Mouse (Mus musculus): Measurements from ENCODE around the gene Duox2. TPM values are rescaled to one million over a fixed set of nuclear protein-coding genes. Genes with fewer than 3 reads are reported as not detected.
"Not testable (repeated sequence)": the region's sequence is repeated elsewhere in the genome, so short reads cannot be mapped to it uniquely, and the experiment has no call there.

The Duox2 gene
- polyA plus RNA-seq, 2 experiments, result 0.08 to 0.16 TPM

- WGBS, result 57% methylated on average over 3 of the region's 3 CpGs
- no peaks in the 10 kb centered on the region for H3K27me3 ChIP-seq (ENCODE audit: control insufficient read depth, insufficient read depth, low read length)
- H3K36me3 ChIP-seq (ENCODE audit: control insufficient read depth, insufficient read depth, low read length), result no peaks in the 10 kb centered on the region
- H3K4me2 ChIP-seq (replicated peaks; ENCODE audit: low read depth, low read length, severe bottlenecking), result no peak overlapping the region
- H3K9ac ChIP-seq (ENCODE audit: low read depth, low read length, severe bottlenecking), result no peak overlapping the region
- TF ChIP-seq POLR2A (IDR thresholded peaks at IDR 0.05; ENCODE audit: borderline replicate concordance, extremely low read depth, insufficient read depth, insufficient read length), result no peak
- no peaks in the 10 kb centered on the region for H3K9me3 ChIP-seq (ENCODE audit: control insufficient read depth, low read length)
- H3K27ac ChIP-seq (replicated peaks; ENCODE audit: low read depth, low read length), result no peak overlapping the region
- H3K4me3 ChIP-seq (replicated peaks; ENCODE audit: low read length), result no peak overlapping the region
- no peak for DNase-seq (ENCODE audit: low spot score)
- H3K4me1 ChIP-seq (ENCODE audit: control insufficient read depth, insufficient read depth, low read length), result no peaks in the 10 kb centered on the region
- ATAC-seq (ENCODE audit: low FRiP score, low read depth), result no peak
Observed at GRCm38 (mm10) chr2:122334170-122334569, 35.9 kb upstream of the Duox2 start.

GRCm38 (mm10) chr2:122332222-122332621 lies 34.0 kb upstream of the Duox2 start:
- DNase-seq (ENCODE audit: low spot score) (peak; percentile 41), ATAC-seq (ENCODE audit: low FRiP score, low read depth) (no peak)
- H3K4me2 ChIP-seq (replicated peaks; ENCODE audit: low read depth, low read length, severe bottlenecking), result no peak overlapping the region
- 82% methylated on average over 3 of the region's 3 CpGs for WGBS
- H3K9me3 ChIP-seq (ENCODE audit: control insufficient read depth, low read length), result no peaks in the 10 kb centered on the region
- no peaks in the 10 kb centered on the region for H3K27me3 ChIP-seq (ENCODE audit: control insufficient read depth, insufficient read depth, low read length)
- H3K36me3 ChIP-seq (ENCODE audit: control insufficient read depth, insufficient read depth, low read length), result no peaks in the 10 kb centered on the region
- no peak overlapping the region for H3K9ac ChIP-seq (ENCODE audit: low read depth, low read length, severe bottlenecking)
- H3K27ac ChIP-seq (replicated peaks; ENCODE audit: low read depth, low read length), result no peak overlapping the region
- H3K4me1 ChIP-seq (ENCODE audit: control insufficient read depth, insufficient read depth, low read length), result no peaks in the 10 kb centered on the region
- no peak overlapping the region for H3K4me3 ChIP-seq (replicated peaks; ENCODE audit: low read length)
- TF ChIP-seq POLR2A (IDR thresholded peaks at IDR 0.05; ENCODE audit: borderline replicate concordance, extremely low read depth, insufficient read depth, insufficient read length), result no peak

DNA sequence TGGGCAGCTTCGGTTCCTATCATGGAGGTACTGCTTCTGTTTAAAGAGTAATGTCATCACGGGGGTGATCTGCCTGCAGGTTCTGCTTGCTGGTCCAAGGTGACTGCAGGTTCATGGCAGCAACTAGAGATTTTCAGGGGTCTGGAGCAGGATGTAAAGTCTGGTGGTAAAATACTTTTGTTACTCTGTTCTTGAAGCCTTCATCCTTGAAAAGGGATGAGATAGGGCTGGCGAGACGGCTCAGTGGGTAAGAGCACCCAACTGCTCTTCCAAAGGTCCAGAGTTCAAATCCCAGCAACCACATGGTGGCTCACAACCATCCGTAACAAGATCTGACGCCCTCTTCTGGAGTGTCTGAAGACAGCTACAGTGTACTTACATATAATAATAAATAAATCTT lies 32.1 kb upstream of the Duox2 start:
- not testable (repeated sequence) for H3K4me3 ChIP-seq (replicated peaks; ENCODE audit: low read length); H3K4me2 ChIP-seq (replicated peaks; ENCODE audit: low read depth, low read length, severe bottlenecking); H3K9me3 ChIP-seq (ENCODE audit: control insufficient read depth, low read length); H3K27me3 ChIP-seq (ENCODE audit: control insufficient read depth, insufficient read depth, low read length); H3K9ac ChIP-seq (ENCODE audit: low read depth, low read length, severe bottlenecking); H3K4me1 ChIP-seq (ENCODE audit: control insufficient read depth, insufficient read depth, low read length); ATAC-seq (ENCODE audit: low FRiP score, low read depth); H3K36me3 ChIP-seq (ENCODE audit: control insufficient read depth, insufficient read depth, low read length); DNase-seq (ENCODE audit: low spot score); H3K27ac ChIP-seq (replicated peaks; ENCODE audit: low read depth, low read length)
- 82% methylated on average over 5 of the region's 6 CpGs for WGBS

GRCm38 (mm10) chr2:122327986-122328385 lies 29.7 kb upstream of the Duox2 start:
- TF ChIP-seq POLR2A (IDR thresholded peaks at IDR 0.05; ENCODE audit: borderline replicate concordance, extremely low read depth, insufficient read depth, insufficient read length), result no peak
- Histone ChIP-seq H3K36me3 (ENCODE audit: control insufficient read depth, insufficient read depth, low read length) (no peaks in the 10 kb centered on the region), H3K27ac (replicated peaks; ENCODE audit: low read depth, low read length) (no peak overlapping the region), H3K9ac (ENCODE audit: low read depth, low read length, severe bottlenecking) (no peak overlapping the region), H3K27me3 (ENCODE audit: control insufficient read depth, insufficient read depth, low read length) (no peaks in the 10 kb centered on the region), H3K9me3 (ENCODE audit: control insufficient read depth, low read length) (no peaks in the 10 kb centered on the region), H3K4me2 (replicated peaks; ENCODE audit: low read depth, low read length, severe bottlenecking) (no peak overlapping the region), H3K4me1 (ENCODE audit: control insufficient read depth, insufficient read depth, low read length) (0 out of 2 replicates have a peak, but pooled peaks cover 2% of the 10 kb centered on the region), H3K4me3 (replicated peaks; ENCODE audit: low read length) (no peak overlapping the region)
- no peak for DNase-seq (ENCODE audit: low spot score)
- ATAC-seq (ENCODE audit: low FRiP score, low read depth), result no peak
- 52% methylated on average over 3 of the region's 3 CpGs for WGBS

GRCm38 (mm10) chr2:122325361-122325760 lies 27.1 kb upstream of the Duox2 start:
- Histone ChIP-seq H3K27ac (replicated peaks; ENCODE audit: low read depth, low read length) (no peak overlapping the region), H3K9ac (ENCODE audit: low read depth, low read length, severe bottlenecking) (no peak overlapping the region), H3K4me2 (replicated peaks; ENCODE audit: low read depth, low read length, severe bottlenecking) (no peak overlapping the region), H3K4me3 (replicated peaks; ENCODE audit: low read length) (no peak overlapping the region), H3K4me1 (ENCODE audit: control insufficient read depth, insufficient read depth, low read length) (0 out of 2 replicates have a peak, but pooled peaks cover 2% of the 10 kb centered on the region), H3K36me3 (ENCODE audit: control insufficient read depth, insufficient read depth, low read length) (no peaks in the 10 kb centered on the region), H3K9me3 (ENCODE audit: control insufficient read depth, low read length) (no peaks in the 10 kb centered on the region), H3K27me3 (ENCODE audit: control insufficient read depth, insufficient read depth, low read length) (no peaks in the 10 kb centered on the region)
- ATAC-seq (ENCODE audit: low FRiP score, low read depth), result no peak
- no peak for DNase-seq (ENCODE audit: low spot score)
- 47% methylated on average over 2 of the region's 2 CpGs for WGBS
- TF ChIP-seq POLR2A (IDR thresholded peaks at IDR 0.05; ENCODE audit: borderline replicate concordance, extremely low read depth, insufficient read depth, insufficient read length), result no peak

DNA sequence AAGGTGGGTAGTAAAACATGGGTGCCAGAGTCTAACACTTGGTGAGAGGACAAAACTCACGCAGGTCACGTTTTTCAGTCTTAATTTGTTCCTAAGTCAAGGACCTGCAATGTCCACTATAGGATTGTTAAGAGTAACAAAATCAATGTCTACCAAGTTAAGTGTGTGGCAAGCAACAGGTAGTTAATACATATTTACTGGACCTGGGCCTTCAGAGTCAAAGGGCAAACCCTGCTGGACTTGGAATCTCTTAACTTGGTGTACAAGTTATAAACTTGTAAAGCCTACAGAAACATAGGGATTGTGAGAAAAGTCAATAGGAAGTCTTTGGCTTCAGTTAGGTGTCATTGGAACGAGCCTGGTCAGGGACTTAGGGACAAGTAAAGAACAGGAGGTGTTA lies 26.3 kb upstream of the Duox2 start:
- H3K4me3 ChIP-seq (replicated peaks; ENCODE audit: low read length), result no peak overlapping the region
- 65% methylated on average over 3 of the region's 3 CpGs for WGBS
- H3K9me3 ChIP-seq (ENCODE audit: control insufficient read depth, low read length), result no peaks in the 10 kb centered on the region
- no peak for ATAC-seq (ENCODE audit: low FRiP score, low read depth)
- H3K4me1 ChIP-seq (ENCODE audit: control insufficient read depth, insufficient read depth, low read length), result 0 out of 2 replicates have a peak, but pooled peaks cover 2% of the 10 kb centered on the region
- H3K36me3 ChIP-seq (ENCODE audit: control insufficient read depth, insufficient read depth, low read length), result no peaks in the 10 kb centered on the region
- no peak overlapping the region for H3K27ac ChIP-seq (replicated peaks; ENCODE audit: low read depth, low read length)
- TF ChIP-seq POLR2A (IDR thresholded peaks at IDR 0.05; ENCODE audit: borderline replicate concordance, extremely low read depth, insufficient read depth, insufficient read length), result no peak
- H3K4me2 ChIP-seq (replicated peaks; ENCODE audit: low read depth, low read length, severe bottlenecking), result no peak overlapping the region
- H3K27me3 ChIP-seq (ENCODE audit: control insufficient read depth, insufficient read depth, low read length), result no peaks in the 10 kb centered on the region
- no peak overlapping the region for H3K9ac ChIP-seq (ENCODE audit: low read depth, low read length, severe bottlenecking)
- no peak for DNase-seq (ENCODE audit: low spot score)
